Mouse (Mus musculus) intestine, postnatal 0 days (tissue): ENCODE results near the gene Wnt10b. TPM values are rescaled to one million over a fixed set of nuclear protein-coding genes. Genes with fewer than 3 reads are reported as not detected.
"Not testable (repeated sequence)": the region's sequence is repeated elsewhere in the genome, so short reads cannot be mapped to it uniquely, and the experiment has no call there.

ENCODE experiments used
- ATAC-seq: fragments of 200-750 bp; cut with Nextera tagmentation; 2 replicates; pipeline ENCODE4 v1.8.0; 2017; ENCODE audit warnings: mild to moderate bottlenecking, moderate TSS enrichment, moderate library complexity
- H3K27ac ChIP-seq: fragments of 300-500 bp; sonication (generic); 2 replicates; pipeline ENCODE4 v1.5.1; 2014; ENCODE audit warnings: mild to moderate bottlenecking, low read depth, low read length, moderate library complexity
- H3K27me3 ChIP-seq: fragments of 300-500 bp; sonication (generic); replicated peaks from 2 replicates; pipeline ENCODE4 v1.6.1; 2014; ENCODE audit warnings: low read length, mixed read lengths; ENCODE audit not compliant: control insufficient read depth, insufficient read depth
- H3K36me3 ChIP-seq: fragments of 300-500 bp; sonication (generic); 2 replicates; pipeline ENCODE4 v1.6.1; 2014; ENCODE audit warnings: mild to moderate bottlenecking, moderate library complexity; ENCODE audit not compliant: control insufficient read depth, insufficient read depth
- H3K4me1 ChIP-seq: fragments of 300-500 bp; sonication (generic); replicated peaks from 2 replicates; pipeline ENCODE4 v1.6.1; 2014; ENCODE audit warnings: antibody characterized with exemption, low read length, mixed read lengths; ENCODE audit not compliant: control insufficient read depth, insufficient read depth
- H3K4me2 ChIP-seq: fragments of 300-500 bp; sonication (generic); replicated peaks from 2 replicates; pipeline ENCODE4 v1.6.1; 2014; ENCODE audit warnings: low read depth, mild to moderate bottlenecking, moderate library complexity
- H3K4me3 ChIP-seq: fragments of 300-500 bp; sonication (generic); 2 replicates; pipeline ENCODE4 v1.5.1; 2014; ENCODE audit warnings: low read depth, low read length
- H3K9ac ChIP-seq: fragments of 300-500 bp; sonication (generic); 2 replicates; pipeline ENCODE4 v1.6.1; 2014; ENCODE audit warnings: mild to moderate bottlenecking, low read depth, low read length
- H3K9me3 ChIP-seq: fragments of 300-500 bp; sonication (generic); 2 replicates; pipeline ENCODE4 v1.6.1; 2016; ENCODE audit warnings: mixed run types; ENCODE audit not compliant: control insufficient read depth
- CTCF ChIP-seq: sonication (generic); IDR thresholded peaks from 2 replicates; pipeline ENCODE4 v1.5.1; 2016; ENCODE audit warnings: low read depth, mild to moderate bottlenecking, control low read depth, antibody characterized with exemption, moderate library complexity
- WGBS: fragments of 180-500 bp; shearing (Covaris S2); extraction: QIAGEN DNeasy Blood & Tissue Kit; methylation state at CpG from one replicate; pipeline ENCODE4 v1.1.7; 2014; 5-methylcytosine and 5-hydroxymethylcytosine counted together
- polyA plus RNA-seq: library from polyadenylated mRNA; unstranded; fragments of >200 nt; fragmentation: Nextera tagmentation; extraction: Ambion mirVana; gene quantifications from 2 replicates; pipeline ENCODE4 v1.2.1, GENCODE M21; 2015

The Wnt10b gene
- polyA plus RNA-seq, 1 experiment from 2014 or later, result not detected

DNA sequence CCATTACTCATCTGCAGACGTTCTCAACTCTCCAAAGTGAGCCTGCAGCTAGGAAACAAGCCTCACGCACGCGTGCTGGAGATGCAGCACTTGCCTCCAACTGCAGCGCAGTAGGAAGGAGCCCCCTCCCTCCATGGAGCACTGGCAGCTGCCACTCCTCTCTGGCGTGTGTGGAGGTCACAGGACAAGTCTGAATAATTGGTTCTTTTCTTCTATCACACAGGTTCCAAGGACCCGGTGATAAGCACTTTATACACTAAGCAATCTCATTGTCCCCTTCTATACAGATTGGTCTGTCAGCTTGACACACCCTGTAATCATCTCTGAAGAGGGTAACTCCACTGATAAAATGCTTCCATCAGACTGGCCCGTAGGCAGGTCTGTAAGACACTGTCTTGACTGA lies 24.9 kb downstream of the Wnt10b start:
- Histone ChIP-seq H3K4me3 (no peak overlapping the region), H3K36me3 (peaks cover 6% of the 10 kb centered on the region; the same call in 1 of the 2 replicates), H3K9me3 (no peaks in the 10 kb centered on the region), H3K4me2 (no peak overlapping the region), H3K9ac (no peak overlapping the region), H3K27me3 (no peaks in the 10 kb centered on the region), H3K4me1 (0 out of 2 replicates have a peak, but pooled peaks cover 2% of the 10 kb centered on the region), H3K27ac (no peak overlapping the region)
- no peak for ATAC-seq
- TF ChIP-seq CTCF, result no peak
- 29% methylated on average over 8 of the region's 8 CpGs for WGBS

DNA sequence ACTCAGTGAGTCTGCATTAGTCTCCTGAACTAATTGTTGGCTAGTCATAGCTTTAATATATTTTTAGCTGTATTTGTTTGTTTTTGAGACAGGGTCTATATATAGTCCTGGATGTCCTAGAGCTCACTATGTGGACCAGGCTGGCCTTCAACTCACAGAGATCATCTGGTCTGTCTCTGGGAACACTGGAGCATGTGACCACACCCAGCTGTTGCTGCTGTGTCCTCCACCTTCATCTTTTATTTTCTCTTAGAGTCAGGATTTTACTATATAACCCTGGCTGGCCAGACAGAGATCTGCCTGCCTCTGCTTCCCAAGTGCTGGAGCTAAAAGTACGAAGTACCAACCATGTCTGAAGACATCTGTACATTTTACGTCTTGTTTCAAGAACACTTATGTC lies 28.9 kb downstream of the Wnt10b start:
- H3K36me3 ChIP-seq, result peaks cover 3% of the 10 kb centered on the region; the same call in 1 of the 2 replicates
- TF ChIP-seq CTCF, result no peak
- no peak for ATAC-seq
- H3K9me3 ChIP-seq, result no peaks in the 10 kb centered on the region
- H3K4me3 ChIP-seq, result no peak overlapping the region
- H3K9ac ChIP-seq, result no peak overlapping the region
- 88% methylated on average over 2 of the region's 2 CpGs for WGBS
- no peaks in the 10 kb centered on the region for H3K27me3 ChIP-seq
- peaks cover 11% of the 10 kb centered on the region for H3K4me1 ChIP-seq
- H3K4me2 ChIP-seq, result no peak overlapping the region
- no peak overlapping the region for H3K27ac ChIP-seq

DNA sequence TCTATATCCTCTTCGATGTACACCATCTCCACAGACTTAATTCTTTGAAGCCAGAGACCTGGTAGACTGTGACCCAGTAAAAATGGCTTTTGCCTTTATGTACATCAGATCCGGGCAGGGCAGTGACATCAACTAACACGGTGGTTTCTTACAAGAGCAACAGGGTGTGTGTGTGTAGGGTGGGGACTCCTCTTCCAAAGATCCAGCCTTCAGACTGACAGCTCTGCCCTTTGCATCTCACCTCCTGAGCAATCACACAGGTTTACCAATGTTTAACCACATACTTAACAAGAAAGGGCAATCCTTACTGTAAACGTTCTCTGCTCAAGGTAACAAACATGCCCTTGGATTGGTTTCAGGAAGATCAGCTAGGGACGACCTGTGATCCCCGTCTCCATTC lies 30.7 kb downstream of the Wnt10b start:
- Histone ChIP-seq H3K4me1 (peaks cover 9% of the 10 kb centered on the region), H3K4me3 (no peak overlapping the region), H3K36me3 (peaks cover 4% of the 10 kb centered on the region; the same call in 1 of the 2 replicates), H3K27me3 (no peaks in the 10 kb centered on the region), H3K4me2 (no peak overlapping the region), H3K9me3 (no peaks in the 10 kb centered on the region), H3K9ac (peak overlapping the region; percentile 3; the same call in 1 of the 2 replicates), H3K27ac (no peak overlapping the region; the same call in 1 of the 2 replicates)
- WGBS, result 56% methylated on average over 6 of the region's 6 CpGs
- no peak for TF ChIP-seq CTCF
- peak; percentile 55; the same call in 1 of the 2 replicates for ATAC-seq

DNA sequence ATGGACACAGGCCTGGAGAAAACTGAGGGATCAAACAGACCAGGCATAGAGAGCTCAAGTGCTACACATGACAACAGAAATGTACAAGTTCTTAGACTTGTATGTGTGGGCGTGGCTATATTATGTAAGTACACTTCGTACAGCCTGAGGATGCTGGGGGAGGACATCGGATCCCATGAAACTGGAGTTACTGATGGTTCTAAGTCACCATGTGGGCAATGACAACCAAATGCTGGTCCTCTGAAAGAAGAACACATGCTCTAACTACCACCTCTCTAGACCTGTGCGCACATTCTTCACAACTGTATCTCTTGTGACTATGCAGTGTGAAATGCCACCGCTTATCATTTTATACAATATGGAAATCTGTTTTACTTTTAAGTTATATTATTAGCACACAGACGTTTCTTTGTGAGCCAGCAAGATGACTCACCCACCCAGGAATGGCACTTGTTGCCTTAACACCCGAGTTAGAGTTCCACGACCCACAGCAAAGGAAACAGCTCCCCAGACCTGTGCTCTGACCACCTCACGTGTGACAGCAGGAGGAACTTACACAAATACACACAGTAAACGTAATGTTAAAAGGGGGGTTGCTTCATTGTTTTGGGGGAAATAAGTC lies 31.5 kb downstream of the Wnt10b start:
- no peak overlapping the region for H3K4me3 ChIP-seq
- H3K36me3 ChIP-seq, result peaks cover 9% of the 10 kb centered on the region; the same call in 1 of the 2 replicates
- no peak for ATAC-seq
- TF ChIP-seq CTCF, result no peak
- H3K27me3 ChIP-seq, result no peaks in the 10 kb centered on the region
- WGBS, result 63% methylated on average over 10 of the region's 10 CpGs
- H3K4me1 ChIP-seq, result peaks cover 9% of the 10 kb centered on the region
- no peak overlapping the region for H3K9ac ChIP-seq
- H3K4me2 ChIP-seq, result no peak overlapping the region
- H3K9me3 ChIP-seq, result no peaks in the 10 kb centered on the region
- no peak overlapping the region for H3K27ac ChIP-seq

DNA sequence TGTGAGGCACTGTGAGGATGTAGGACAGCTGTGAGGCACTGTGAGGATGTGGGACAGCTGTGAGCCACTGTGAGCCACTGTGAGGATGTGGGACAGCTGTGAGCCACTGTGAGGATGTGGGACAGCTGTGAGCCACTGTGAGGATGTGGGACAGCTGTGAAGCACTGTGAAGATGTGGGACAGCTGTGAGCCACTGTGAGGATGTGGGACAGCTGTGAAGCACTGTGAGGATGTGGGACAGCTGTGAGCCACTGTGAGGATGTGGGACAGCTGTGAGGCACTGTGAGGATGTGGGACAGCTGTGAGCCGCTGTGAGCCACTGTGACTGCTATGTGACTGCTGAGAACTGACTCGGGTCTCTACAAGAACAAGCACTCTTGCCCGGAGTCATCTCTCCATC lies 34.1 kb downstream of the Wnt10b start:
- not testable (repeated sequence) for H3K4me3 ChIP-seq, H3K4me1 ChIP-seq, H3K4me2 ChIP-seq, H3K9me3 ChIP-seq, H3K27ac ChIP-seq, H3K27me3 ChIP-seq, ATAC-seq, H3K9ac ChIP-seq
- H3K36me3 ChIP-seq, result peaks cover 33% of the 10 kb centered on the region
- WGBS, result 82% methylated on average over 3 of the region's 3 CpGs

DNA sequence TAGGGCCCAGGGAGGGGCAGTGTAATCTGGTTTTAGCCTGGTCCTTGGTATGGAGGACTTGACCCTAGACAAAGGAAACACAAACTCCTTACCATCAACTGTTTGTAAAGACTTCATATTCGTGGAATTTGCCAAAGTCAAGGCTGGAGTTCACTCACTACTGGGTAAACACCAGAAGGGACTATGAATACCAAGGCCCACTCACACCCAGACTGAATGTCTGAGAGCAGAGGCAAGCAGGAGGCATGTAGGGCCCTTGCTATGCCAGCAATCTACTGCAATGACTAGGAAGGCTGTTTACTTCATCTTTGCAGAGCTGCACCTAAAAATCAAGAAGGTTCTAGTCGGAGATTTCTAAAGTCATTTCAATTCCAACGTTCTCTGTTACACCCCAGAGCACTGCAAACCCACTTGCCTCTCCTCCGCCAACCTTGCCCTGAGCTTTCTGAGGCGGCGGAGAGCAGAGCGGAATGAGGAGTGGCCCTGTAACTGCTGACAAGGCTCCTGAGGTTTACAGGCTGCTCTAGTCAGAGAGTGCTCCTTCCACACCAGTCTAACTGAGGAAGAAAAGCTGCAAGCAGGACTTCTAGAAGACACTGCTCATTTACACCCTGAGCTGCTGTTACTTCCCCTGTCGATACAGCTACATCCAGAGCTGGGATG lies 35.1 kb downstream of the Wnt10b start:
- Histone ChIP-seq H3K9me3 (no peaks in the 10 kb centered on the region), H3K4me3 (no peak overlapping the region), H3K9ac (no peak overlapping the region), H3K4me1 (peaks cover 9% of the 10 kb centered on the region), H3K27me3 (no peaks in the 10 kb centered on the region), H3K36me3 (peaks cover 37% of the 10 kb centered on the region), H3K4me2 (no peak overlapping the region), H3K27ac (no peak overlapping the region)
- no peak for ATAC-seq
- no peak for TF ChIP-seq CTCF
- 76% methylated on average over 8 of the region's 8 CpGs for WGBS
